Mouse (Mus musculus) liver, embryonic 16.5 days (tissue): ENCODE results near the gene Cdh10. TPM values are rescaled to one million over a fixed set of nuclear protein-coding genes. Genes with fewer than 3 reads are reported as not detected.

Experiments used
- ATAC-seq: fragments of 200-750 bp; cut with Nextera tagmentation; 2 replicates; pipeline ENCODE4 v1.8.0; 2017; ENCODE audit warnings: low read depth, mild to moderate bottlenecking, moderate number of reproducible peaks, moderate library complexity
- H3K27ac ChIP-seq: fragments of 300-500 bp; sonication (generic); 2 replicates; pipeline ENCODE4 v1.5.1; 2014; ENCODE audit warnings: mild to moderate bottlenecking, low read length
- H3K27me3 ChIP-seq: fragments of 300-500 bp; sonication (generic); 2 replicates; pipeline ENCODE4 v1.6.1; 2014; ENCODE audit warnings: low read depth, low read length, mixed read lengths; ENCODE audit not compliant: control insufficient read depth, insufficient read depth
- H3K36me3 ChIP-seq: fragments of 300-500 bp; sonication (generic); 2 replicates; pipeline ENCODE4 v1.6.1; 2014; ENCODE audit warnings: mild to moderate bottlenecking; ENCODE audit not compliant: control insufficient read depth, insufficient read depth
- H3K4me1 ChIP-seq: fragments of 300-500 bp; sonication (generic); 2 replicates; pipeline ENCODE4 v1.6.1; 2014; ENCODE audit warnings: low read depth, low read length, mixed read lengths; ENCODE audit not compliant: control insufficient read depth
- H3K4me2 ChIP-seq: fragments of 300-500 bp; sonication (generic); 2 replicates; pipeline ENCODE4 v1.6.1; 2014; ENCODE audit warnings: low read depth, low read length, mixed read lengths
- H3K4me3 ChIP-seq: fragments of 300-500 bp; sonication (generic); 2 replicates; pipeline ENCODE4 v1.5.1; 2014; ENCODE audit warnings: low read depth, mild to moderate bottlenecking, low read length
- H3K9ac ChIP-seq: fragments of 300-500 bp; sonication (generic); 2 replicates; pipeline ENCODE4 v1.6.1; 2014; ENCODE audit warnings: low read depth, low read length
- H3K9me3 ChIP-seq: fragments of 300-500 bp; sonication (generic); replicated peaks from 2 replicates; pipeline ENCODE4 v1.6.1; 2016; ENCODE audit warnings: low read length; ENCODE audit not compliant: control insufficient read depth
- WGBS: fragments of 180-500 bp; shearing (Covaris S2); extraction: QIAGEN DNeasy Blood & Tissue Kit; methylation state at CpG from one replicate; pipeline ENCODE4 v1.1.7; 2014; ENCODE audit not compliant: insufficient replicate concordance; 5-methylcytosine and 5-hydroxymethylcytosine counted together
- polyA plus RNA-seq: library from polyadenylated mRNA; unstranded; fragments of >200 nt; fragmentation: Nextera tagmentation; extraction: Ambion mirVana; gene quantifications from 2 replicates; pipeline ENCODE4 v1.2.1, GENCODE M21; 2015

The Cdh10 gene
- polyA plus RNA-seq, 1 experiment from 2014 or later: not detected

- Histone ChIP-seq H3K4me1 (no peaks in the 10 kb centered on the region), H3K36me3 (no peaks in the 10 kb centered on the region), H3K9ac (no peak overlapping the region), H3K27me3 (no peaks in the 10 kb centered on the region), H3K27ac (no peak overlapping the region), H3K4me3 (no peak overlapping the region), H3K4me2 (no peak overlapping the region), H3K9me3 (no peaks in the 10 kb centered on the region)
- ATAC-seq: no peak
- WGBS: 55% methylated on average over 2 of the region's 2 CpGs
Measured at GRCm38 (mm10) chr15:18850497-18850896, 31.8 kb downstream of the Cdh10 start.

- no peak for ATAC-seq
- H3K9me3 ChIP-seq: no peaks in the 10 kb centered on the region
- no peaks in the 10 kb centered on the region for H3K27me3 ChIP-seq
- no peak overlapping the region for H3K9ac ChIP-seq
- no peaks in the 10 kb centered on the region for H3K36me3 ChIP-seq
- no peak overlapping the region for H3K27ac ChIP-seq
- H3K4me2 ChIP-seq: no peak overlapping the region
- no peak overlapping the region for H3K4me3 ChIP-seq
- no peaks in the 10 kb centered on the region for H3K4me1 ChIP-seq
- WGBS: 29% methylated on average over 2 of the region's 2 CpGs
Measured at GRCm38 (mm10) chr15:18858135-18858534, 39.4 kb downstream of the Cdh10 start.

GRCm38 (mm10) chr15:18869871-18870270 is 51.1 kb downstream of the Cdh10 start:
- Histone ChIP-seq H3K27me3 (no peaks in the 10 kb centered on the region), H3K4me3 (no peak overlapping the region), H3K36me3 (no peaks in the 10 kb centered on the region), H3K9me3 (no peaks in the 10 kb centered on the region), H3K9ac (no peak overlapping the region), H3K27ac (no peak overlapping the region), H3K4me2 (no peak overlapping the region), H3K4me1 (no peaks in the 10 kb centered on the region)
- ATAC-seq: no peak
- WGBS: 69% methylated on average over 2 of the region's 2 CpGs

GRCm38 (mm10) chr15:18881467-18881866 is 62.7 kb downstream of the Cdh10 start:
- Histone ChIP-seq H3K4me1 (no peaks in the 10 kb centered on the region), H3K36me3 (no peaks in the 10 kb centered on the region), H3K27me3 (no peaks in the 10 kb centered on the region), H3K4me3 (no peak overlapping the region), H3K9me3 (no peaks in the 10 kb centered on the region), H3K4me2 (no peak overlapping the region), H3K9ac (no peak overlapping the region), H3K27ac (no peak overlapping the region)
- no peak for ATAC-seq
- 64% methylated on average over 5 of the region's 5 CpGs for WGBS

GRCm38 (mm10) chr15:18886673-18887072 is 67.9 kb downstream of the Cdh10 start:
- no peak for ATAC-seq
- no peak overlapping the region for H3K4me2 ChIP-seq
- H3K4me1 ChIP-seq: no peaks in the 10 kb centered on the region
- 47% methylated on average over 2 of the region's 2 CpGs for WGBS
- no peaks in the 10 kb centered on the region for H3K9me3 ChIP-seq
- H3K27me3 ChIP-seq: no peaks in the 10 kb centered on the region
- no peak overlapping the region for H3K27ac ChIP-seq
- no peak overlapping the region for H3K9ac ChIP-seq
- no peak overlapping the region for H3K4me3 ChIP-seq
- H3K36me3 ChIP-seq: no peaks in the 10 kb centered on the region

- no peak overlapping the region for H3K4me2 ChIP-seq
- no peaks in the 10 kb centered on the region for H3K36me3 ChIP-seq
- H3K9ac ChIP-seq: no peak overlapping the region
- H3K4me3 ChIP-seq: no peak overlapping the region
- no peak for ATAC-seq
- H3K4me1 ChIP-seq: no peaks in the 10 kb centered on the region
- H3K27me3 ChIP-seq: no peaks in the 10 kb centered on the region
- no peak overlapping the region for H3K27ac ChIP-seq
- WGBS: 40% methylated on average over 2 of the region's 2 CpGs
- H3K9me3 ChIP-seq: no peaks in the 10 kb centered on the region
Measured at GRCm38 (mm10) chr15:18888912-18889311, 70.2 kb downstream of the Cdh10 start.

- no peak overlapping the region for H3K4me3 ChIP-seq
- no peaks in the 10 kb centered on the region for H3K9me3 ChIP-seq
- ATAC-seq: no peak
- no peak overlapping the region for H3K9ac ChIP-seq
- H3K4me1 ChIP-seq: no peaks in the 10 kb centered on the region
- no peaks in the 10 kb centered on the region for H3K36me3 ChIP-seq
- H3K27ac ChIP-seq: no peak overlapping the region
- WGBS: 79% methylated on average over 8 of the region's 8 CpGs
- H3K27me3 ChIP-seq: no peaks in the 10 kb centered on the region
- H3K4me2 ChIP-seq: no peak overlapping the region
Measured at GRCm38 (mm10) chr15:18890358-18890757, 71.6 kb downstream of the Cdh10 start.

- H3K36me3 ChIP-seq: no peaks in the 10 kb centered on the region
- H3K9me3 ChIP-seq: no peaks in the 10 kb centered on the region
- H3K4me1 ChIP-seq: no peaks in the 10 kb centered on the region
- no peak overlapping the region for H3K27ac ChIP-seq
- H3K4me2 ChIP-seq: no peak overlapping the region
- H3K27me3 ChIP-seq: no peaks in the 10 kb centered on the region
- no peak overlapping the region for H3K9ac ChIP-seq
- H3K4me3 ChIP-seq: no peak overlapping the region
- no peak for ATAC-seq
Measured at GRCm38 (mm10) chr15:18900776-18901175, 82.0 kb downstream of the Cdh10 start.

- Histone ChIP-seq H3K4me1 (no peaks in the 10 kb centered on the region), H3K36me3 (no peaks in the 10 kb centered on the region), H3K4me3 (no peak overlapping the region), H3K27ac (no peak overlapping the region), H3K4me2 (no peak overlapping the region), H3K9me3 (no peaks in the 10 kb centered on the region), H3K9ac (no peak overlapping the region), H3K27me3 (no peaks in the 10 kb centered on the region)
- no peak for ATAC-seq
- 47% methylated on average over 2 of the region's 2 CpGs for WGBS
Measured at GRCm38 (mm10) chr15:18904131-18904530, 85.4 kb downstream of the Cdh10 start.

- H3K36me3 ChIP-seq: no peaks in the 10 kb centered on the region
- H3K27ac ChIP-seq: no peak overlapping the region
- H3K4me3 ChIP-seq: no peak overlapping the region
- no peak overlapping the region for H3K9ac ChIP-seq
- H3K4me1 ChIP-seq: no peaks in the 10 kb centered on the region
- WGBS: 68% methylated on average over 4 of the region's 4 CpGs
- no peaks in the 10 kb centered on the region for H3K27me3 ChIP-seq
- no peak overlapping the region for H3K4me2 ChIP-seq
- ATAC-seq: no peak
- no peaks in the 10 kb centered on the region for H3K9me3 ChIP-seq
Measured at GRCm38 (mm10) chr15:18910612-18911011, 91.9 kb downstream of the Cdh10 start.
